Mouse (Mus musculus) granulocyte monocyte progenitor cell, adult 5-6 weeks (primary cell): Measurements from ENCODE around the gene Map2. TPM values are rescaled to one million over a fixed set of nuclear protein-coding genes. Genes with fewer than 3 reads are reported as not detected.
A peak's percentile ranks its signal among the peaks of the same experiment; 100 is the strongest.

Source experiments
- ATAC-seq: replicated peaks from 2 replicates; pipeline ENCODE4 v1.8.0; 2016; ENCODE audit warnings: mild to moderate bottlenecking, moderate TSS enrichment, inconsistent platforms; ENCODE audit not compliant: poor library complexity, severe bottlenecking
- total RNA-seq, 2 experiments: library from RNA; stranded (forward) in 1 of 2; stranded (reverse) in 1 of 2; fragments of 200-712, 200-1000 nt in 1 of 2; fragments of >200 nt in 1 of 2; fragmentation: Nextera tagmentation in 1 of 2; gene quantifications; 2 replicates each; pipeline ENCODE4 v1.2.3; 2014 to 2017

The Map2 gene
- total RNA-seq, 2 experiments from 2014 or later = not detected

DNA sequence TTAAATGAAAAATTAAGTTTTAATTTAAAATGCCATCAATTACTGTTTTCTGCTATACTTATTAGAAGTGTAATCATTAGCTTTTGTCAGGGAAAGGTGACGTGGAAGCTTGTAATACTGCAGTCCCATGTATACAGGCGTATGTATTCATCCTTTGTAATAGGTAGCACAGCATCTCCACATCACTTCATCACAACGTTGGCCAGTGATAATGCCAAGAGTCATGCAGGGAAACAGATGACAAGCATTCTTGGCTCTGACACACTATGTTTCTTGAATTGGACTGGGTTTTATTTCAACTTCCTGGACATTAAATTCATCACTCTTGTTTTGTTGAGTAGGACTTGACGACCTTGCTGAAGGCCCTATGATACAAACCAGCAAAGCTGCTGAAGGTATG lies 113.9 kb downstream of the Map2 start:
- ATAC-seq = no peak

DNA sequence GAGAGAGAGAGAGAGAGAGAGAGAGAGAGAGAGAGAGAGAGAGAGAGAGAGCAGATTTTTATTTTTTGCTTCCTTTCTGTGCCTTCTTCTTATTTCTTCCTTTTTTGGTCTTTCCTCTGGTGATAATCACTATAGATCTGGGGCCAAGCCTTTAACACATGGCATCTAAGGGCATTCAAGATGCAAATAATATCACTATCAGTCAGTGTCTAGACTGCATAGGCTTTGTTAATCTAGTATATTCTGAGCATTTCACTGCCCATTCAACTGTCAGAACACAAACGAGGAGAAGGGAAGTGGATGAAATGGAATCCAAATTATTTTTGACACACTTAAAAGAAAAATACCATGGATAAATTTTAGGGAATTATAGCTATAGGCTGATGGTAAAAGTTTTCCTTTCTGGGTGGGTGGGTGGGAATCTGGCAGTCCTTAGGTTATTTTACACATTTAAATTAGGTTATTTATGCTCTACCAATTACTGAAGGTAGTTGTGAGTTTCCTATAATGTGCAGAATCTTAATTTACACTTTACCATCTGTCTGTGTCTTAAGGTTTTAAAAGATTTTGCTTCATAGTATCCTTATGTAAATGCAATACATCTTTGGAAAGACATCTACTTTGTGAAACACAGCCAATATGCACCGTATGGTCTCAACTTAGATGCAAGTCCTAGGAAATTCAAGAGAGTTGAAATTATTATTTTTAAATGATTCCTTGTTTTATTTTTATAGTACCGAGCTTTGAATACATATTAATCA lies 117.2 kb downstream of the Map2 start:
- no peak for ATAC-seq

DNA sequence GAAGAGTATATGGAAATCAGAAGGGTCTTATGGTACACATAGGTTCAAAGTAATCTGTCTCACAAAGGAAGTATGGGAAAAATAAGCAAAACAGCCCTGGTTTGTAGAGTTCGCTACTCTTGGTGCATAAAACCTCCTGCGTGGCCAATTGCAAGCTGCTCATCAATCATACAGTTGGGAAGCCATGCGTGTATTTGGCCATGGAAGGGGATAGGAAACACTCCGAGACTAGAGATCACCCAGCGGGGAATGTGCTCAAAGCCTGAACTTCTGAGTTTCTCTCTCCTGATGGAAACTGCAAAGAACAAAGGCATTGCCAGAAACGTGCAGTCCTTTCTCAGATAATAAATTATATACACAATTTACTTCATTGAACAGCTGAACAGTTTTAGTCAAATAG lies 124.3 kb downstream of the Map2 start:
- no peak for ATAC-seq

DNA sequence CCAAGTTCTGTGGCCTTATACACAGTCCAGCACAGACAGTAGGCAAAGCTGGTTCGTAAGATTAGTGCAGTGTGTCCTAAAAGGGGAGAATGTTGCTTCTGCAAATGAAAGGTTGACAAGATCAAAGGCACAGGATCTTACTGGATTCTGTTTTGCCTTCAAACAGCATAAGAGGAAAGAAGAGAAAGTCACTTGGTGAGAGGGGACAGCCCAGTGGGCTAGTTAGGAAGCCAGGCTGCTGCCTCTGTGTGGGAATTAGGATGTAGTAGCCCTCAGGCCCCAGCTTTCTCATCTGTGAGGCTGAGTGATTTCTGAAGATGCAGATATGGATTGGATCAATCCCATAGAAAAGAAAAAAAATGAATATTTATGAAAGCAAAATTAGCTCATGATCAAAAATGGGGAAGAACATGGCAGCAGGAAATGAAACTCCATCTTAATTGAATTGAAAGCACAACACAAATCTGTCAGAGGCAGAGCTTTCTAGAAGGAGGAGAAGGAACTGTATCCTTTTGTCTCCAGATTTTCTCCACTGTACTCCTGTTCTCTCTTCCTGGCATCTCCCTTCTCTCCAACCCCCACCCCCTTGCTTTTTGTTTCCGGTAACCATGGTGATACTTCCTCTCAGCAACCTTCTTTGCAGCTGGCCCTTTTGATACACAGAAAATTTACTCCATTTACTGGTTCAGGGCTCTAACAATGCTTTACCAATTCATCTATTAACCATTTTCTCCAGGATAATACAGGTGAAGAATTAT lies 145.5 kb downstream of the Map2 start:
- ATAC-seq = peak; percentile 59

DNA sequence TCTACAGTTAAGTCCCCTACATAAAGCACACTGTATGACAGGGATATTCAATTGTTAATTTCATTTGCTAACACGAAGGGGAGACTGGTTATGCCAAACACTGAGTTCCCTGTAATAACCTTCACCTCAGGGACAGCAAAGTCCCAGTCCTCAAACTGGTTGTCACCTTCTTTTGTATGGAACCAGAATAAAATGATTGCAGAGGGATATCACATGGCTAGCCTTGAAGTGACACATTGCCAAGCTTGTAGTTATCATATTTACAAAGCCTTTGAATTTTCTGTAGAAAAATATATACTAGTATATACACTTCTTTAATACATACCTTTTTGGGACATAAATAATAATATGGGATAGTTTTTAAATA lies 146.0 kb downstream of the Map2 start:
- ATAC-seq = no peak

DNA sequence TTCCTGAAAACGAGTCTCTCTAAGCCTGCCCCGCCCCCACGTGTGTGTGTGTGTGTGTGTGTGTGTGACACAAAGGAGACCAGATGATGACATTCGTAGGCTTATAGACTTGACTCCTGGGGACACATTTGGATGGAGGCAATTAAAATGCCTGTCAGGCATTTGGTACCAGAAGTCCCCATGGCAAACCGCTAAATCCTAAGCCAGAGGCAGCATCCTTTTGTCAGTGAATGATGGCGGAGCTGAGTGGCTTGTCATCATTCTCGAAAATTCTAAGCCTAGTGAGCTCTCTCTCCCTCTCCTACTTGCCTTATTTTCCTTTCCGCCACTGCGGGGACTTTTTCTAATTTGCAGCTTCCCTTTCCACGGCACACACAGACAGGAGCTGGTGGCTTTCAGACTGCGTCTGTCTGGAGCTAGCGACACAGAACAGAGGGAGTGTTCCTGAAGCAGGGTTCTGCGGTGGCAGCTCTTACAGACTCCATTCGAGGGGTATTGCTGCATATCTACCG lies 146.6 kb downstream of the Map2 start:
- no peak for ATAC-seq

DNA sequence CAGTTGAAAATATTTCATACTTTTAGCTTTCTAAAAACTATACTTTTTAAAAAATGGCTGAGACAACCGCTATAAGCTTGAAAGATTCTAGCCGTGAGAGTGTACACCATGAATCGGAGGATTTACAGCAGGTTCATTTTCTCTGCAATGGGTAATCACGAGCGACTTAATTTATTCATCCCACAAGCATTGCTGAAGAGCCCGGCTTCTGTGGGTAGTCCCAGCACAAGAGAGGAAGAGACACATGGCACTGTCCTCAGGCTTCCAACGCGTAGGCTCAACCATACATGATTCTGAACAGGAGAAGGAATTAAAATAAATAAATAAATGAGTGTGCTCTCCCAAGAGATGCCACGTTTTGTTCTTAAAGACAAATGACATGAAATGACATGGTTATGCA lies 148.4 kb downstream of the Map2 start:
- ATAC-seq = no peak

DNA sequence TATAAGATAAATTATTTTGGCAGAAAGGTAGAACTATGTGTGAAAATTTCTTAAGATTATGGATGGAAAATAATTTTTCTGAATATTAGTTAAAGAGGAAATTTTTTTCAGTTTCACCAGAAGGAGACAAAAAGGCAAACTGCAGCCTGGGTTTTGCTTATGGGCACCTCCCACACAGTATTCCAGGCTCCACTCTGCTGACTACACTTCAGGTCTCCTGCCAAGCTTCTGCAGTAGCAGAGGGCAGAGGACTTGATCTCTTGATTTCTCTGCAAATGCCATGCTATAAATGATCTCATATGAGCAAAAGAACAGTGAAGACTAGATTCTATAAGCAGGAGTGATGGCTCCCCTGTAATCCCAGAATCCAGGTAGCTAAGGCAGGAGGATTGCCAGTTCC lies 149.9 kb downstream of the Map2 start:
- no peak for ATAC-seq

DNA sequence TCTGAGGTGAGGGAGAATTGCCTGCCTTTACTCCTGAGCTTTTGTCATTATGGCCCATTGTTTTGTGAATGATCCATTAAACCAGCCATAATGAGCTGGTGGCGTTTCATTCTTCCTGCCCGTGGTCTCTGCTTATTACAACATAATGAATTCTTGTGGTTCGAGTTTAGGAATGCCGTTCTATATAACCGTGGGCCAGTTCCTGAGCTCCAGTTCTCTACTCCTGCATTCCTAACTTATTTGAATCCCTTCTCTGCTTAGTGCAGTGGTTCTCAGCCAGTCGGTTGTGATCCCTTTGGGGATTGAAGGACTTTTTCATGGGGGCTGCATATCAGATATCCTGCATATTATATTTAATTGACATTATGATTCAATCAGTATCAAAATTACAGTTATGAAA lies 153.9 kb downstream of the Map2 start:
- no peak for ATAC-seq

DNA sequence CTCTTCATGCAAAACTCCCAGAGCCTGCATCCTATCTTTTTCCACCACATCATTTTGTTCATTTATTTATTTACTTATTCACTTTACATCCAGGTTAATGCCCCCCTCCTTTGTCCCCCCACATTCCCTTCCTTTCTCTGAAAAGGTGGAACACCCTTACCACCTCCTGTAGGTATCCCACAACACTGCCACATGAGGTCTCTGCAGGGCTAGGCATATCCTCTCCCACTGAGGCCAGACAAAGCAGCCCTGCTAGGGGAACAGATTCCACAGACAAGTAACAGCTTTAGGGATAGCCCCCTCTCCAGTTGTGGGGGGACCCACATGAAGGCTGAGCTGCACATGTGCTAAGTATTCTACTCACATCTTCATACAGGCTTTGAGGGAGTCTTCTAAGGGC lies 154.5 kb downstream of the Map2 start:
- no peak for ATAC-seq

DNA sequence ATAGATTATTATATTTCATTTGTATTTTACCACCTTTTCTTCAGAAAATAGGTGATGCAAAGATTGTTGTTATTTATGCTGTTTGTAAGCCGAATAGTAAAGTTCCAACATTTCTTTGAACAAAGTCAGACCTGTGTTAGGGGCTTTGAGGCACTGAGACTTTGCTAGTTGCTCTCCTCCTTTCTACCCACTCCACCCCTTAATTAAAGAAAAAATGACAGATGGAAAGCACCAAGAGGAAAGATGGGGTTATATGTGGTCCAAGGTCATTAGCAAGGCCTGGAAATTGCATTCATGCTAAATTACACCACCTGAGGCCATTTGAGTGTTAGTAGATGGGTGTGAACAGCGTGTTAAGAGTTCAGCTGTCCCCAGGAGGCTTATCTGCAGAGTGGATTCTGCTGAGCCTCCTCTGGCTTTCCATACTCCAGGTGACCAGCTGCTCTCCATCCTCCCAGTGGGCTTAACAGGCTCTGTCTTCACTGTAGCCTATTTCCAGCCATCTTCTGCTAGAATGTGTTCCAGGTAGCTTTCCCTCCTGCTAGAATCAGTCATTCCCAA lies 160.7 kb downstream of the Map2 start:
- no peak for ATAC-seq

DNA sequence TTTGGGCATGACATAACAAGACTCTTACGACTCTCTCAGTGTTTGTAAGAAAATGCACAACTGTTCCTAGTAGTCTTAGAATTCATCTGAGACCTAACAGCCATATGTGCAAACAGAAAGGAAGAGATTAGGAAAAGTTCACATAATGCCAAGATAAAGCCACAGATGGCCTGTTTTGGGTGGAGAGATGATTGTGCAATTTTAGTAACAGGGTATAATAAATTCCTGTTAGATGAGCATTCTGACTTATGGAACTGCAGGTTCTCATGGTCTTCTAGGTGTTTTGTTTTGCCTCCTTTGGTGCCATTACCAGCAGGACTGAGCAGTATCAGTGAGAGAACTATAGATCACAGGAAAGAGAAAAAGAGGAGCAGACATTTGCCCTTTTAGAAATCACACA lies 164.1 kb downstream of the Map2 start:
- ATAC-seq = no peak

DNA sequence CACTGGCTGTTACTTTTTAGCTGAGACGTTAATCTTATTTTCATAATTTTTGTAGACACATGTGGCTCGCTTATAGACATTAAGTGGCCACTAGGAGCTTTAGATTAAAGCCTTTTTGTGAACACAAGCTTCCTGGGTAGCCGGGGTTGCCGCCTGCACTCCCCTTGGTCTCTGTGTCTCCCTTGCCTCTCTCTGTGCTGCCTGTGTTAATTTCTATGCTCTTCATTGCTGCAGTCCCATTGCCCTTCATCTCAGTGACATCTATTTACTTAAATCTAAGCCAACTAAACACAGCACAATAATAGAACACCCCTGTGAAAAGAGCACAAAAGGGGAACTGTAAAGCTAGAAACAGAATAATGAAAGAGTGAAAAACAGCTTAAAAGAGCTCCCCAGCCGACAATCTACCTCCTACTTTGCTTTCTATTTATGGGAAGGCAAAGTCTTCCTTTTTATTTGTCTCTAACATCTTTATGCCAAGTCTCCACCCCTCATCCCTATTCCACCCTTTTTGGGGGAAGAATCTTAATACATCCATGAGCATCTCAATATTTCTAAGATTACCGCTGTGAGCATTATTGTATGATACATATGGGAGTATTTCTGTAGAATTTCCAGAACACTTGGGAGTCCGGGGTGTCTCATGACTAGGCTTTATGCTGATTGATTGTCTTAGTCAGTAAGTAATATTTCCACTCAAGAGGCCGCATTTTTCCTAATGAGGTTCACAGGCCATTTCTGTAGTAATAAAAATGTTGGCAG lies 173.5 kb downstream of the Map2 start:
- ATAC-seq = no peak

DNA sequence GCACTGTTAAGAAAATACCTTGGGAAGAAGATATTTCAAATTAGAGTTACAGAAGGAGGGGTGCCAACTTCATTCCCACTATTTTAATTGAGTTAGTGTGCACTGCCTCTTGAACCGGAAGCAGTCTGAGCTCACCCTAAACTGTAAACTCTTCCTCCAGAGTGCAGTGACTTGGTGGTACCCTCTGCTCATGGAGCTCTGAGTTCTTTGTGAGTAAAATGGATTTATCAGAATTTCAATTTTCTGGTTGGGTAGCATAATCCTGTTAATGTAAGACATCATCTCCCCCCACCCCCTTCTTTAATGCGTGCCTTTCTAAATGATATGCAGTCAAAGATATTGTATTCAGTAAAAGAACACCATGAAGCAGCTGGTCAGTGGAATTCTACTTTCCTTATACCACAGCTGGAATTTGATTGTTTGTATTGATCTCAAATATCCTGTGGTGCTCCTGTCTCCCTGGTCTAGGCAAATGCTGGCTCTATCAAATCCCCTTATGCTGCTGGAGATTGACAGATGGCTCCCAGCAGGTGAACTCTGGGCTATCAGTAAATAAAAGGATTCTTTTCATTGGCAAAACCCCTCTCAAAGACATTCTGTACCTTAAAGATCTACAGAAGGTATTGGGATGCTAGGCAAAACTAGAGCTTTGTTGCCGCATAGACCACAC lies 174.2 kb downstream of the Map2 start:
- ATAC-seq = no peak

DNA sequence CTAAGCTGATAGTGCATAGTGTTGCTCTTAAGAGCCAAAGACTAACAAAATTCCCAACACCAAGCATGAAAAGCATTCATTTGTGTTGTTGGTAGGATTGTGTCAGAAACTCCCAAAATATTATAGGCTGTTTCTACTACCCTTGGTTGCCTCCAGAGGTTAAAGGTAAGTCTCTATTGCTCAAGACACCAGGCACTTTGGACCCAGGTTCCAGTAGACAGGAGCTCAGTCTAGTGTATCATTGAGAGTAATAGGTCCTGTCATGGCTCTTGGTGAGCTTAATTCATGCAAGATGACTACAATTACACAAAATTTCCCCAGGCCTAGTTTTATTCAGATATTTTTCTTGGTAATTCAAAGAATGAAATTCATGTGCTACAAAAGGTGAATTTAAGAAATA lies 176.3 kb downstream of the Map2 start:
- no peak for ATAC-seq

DNA sequence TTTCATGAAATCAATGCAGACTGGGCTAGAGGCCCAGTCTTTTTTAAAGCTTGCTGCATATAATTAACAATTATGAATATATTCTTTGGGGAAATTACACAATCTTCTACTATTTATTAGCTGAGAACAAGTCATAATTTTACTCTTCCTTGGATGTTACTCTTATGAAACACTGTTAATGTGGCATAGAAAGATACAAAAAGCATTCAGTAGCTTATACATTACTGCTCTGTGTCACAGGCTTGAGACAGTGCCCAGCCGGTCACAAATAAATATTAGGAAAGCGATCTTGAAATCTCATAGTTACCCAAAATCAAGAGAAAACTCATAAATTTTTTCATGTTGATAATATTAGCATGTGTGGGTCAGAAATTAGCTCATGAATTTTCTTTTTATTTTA lies 186.7 kb downstream of the Map2 start:
- ATAC-seq = no peak

DNA sequence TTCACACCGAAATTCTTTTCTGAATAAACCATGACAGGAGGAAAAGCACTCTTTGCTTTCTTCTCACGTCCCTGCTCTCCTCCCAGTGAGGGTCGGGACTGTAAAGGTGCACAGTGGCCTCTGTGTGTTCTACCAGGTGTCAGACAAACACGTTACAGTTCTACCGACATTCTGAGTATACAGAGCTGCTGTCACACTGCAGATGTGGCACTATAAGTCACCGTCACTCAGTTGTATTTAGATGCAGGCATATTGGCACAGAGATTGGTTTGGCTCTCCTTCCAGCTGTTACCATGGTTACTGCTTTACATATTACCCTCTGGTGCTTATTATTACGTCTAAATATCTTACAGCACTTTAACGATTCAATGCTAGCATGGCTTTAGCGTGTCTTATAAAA lies 188.2 kb downstream of the Map2 start:
- no peak for ATAC-seq

DNA sequence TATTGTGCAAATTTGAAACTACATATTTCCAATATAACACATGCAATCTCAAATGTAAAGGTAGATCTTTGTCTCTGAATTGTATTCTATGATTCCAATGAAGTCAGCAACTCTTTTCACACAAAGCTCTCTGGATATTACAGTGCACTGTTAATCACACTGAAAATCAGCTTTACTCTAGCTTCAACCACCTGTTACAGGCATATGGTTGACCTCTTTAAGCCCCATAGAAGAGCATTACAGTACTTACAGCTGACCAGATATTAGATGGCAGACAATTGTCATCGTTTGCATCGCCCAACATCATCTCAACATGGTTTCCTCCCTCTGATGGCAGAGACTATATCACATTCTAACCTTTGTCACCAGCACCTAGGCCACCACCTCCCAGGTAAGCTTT lies 189.3 kb downstream of the Map2 start:
- no peak for ATAC-seq

DNA sequence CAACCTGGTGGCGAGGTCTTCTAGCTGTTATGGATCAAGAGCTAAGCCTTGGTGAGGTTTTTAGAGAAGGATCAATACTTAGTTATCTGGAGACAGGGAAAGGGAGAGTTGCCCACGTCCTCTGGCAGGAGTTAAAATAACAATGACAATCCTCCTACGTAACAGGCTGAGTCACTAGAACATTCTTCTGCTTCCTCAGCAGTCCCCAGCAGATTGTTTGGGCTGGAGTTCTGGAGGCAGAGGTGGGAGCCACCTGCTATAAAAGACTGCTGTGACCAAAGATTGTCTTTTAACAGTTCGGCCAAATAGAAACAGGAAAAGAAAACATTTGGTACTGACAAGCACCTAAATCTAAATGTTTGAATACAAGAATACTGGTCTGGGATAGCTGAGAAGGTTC lies 190.5 kb downstream of the Map2 start:
- ATAC-seq = no peak

DNA sequence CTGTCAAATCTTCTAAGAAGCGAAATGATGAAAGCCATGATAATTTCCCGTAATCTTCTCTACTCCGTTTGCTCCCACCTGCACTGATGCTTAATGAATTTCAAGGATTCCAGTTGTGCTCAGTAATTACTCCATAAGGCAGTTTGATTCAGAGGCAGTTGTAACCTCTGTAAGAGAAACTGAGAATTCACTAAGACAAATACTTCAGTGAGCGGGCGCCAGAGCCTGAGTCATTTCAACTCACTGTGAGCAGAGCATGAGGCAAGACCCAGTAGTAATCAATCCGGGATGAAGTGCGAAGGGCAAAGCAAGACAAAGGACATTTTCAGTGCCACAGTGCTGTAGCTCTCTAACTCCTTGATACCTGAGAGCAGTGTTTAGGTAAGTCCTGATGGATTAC lies 194.4 kb downstream of the Map2 start:
- ATAC-seq = no peak
